Mouse (Mus musculus) forebrain, embryonic 15.5 days (tissue): ENCODE measurements around the gene Osbpl10. TPM values are rescaled to one million over a fixed set of nuclear protein-coding genes. Genes with fewer than 3 reads are reported as not detected.
A peak's percentile ranks its signal among the peaks of the same experiment; 100 is the strongest.

Experiments used
- ATAC-seq: fragments of 200-750 bp; cut with Nextera tagmentation; replicated peaks from 2 replicates; pipeline ENCODE4 v1.8.0; 2017; ENCODE audit warnings: mild to moderate bottlenecking, moderate TSS enrichment, moderate library complexity
- H3K27ac ChIP-seq: fragments of 300-500 bp; sonication (generic); replicated peaks from 2 replicates; pipeline ENCODE4 v1.5.1; 2015; ENCODE audit warnings: mild to moderate bottlenecking, inconsistent platforms
- H3K27me3 ChIP-seq: fragments of 300-500 bp; sonication (generic); 2 replicates; pipeline ENCODE4 v1.6.1; 2015; ENCODE audit warnings: inconsistent platforms
- H3K36me3 ChIP-seq: fragments of 300-500 bp; sonication (generic); 2 replicates; pipeline ENCODE4 v1.6.1; 2015; ENCODE audit warnings: mild to moderate bottlenecking, inconsistent platforms
- H3K4me1 ChIP-seq: fragments of 300-500 bp; sonication (generic); 2 replicates; pipeline ENCODE4 v1.6.1; 2015; ENCODE audit warnings: inconsistent platforms
- H3K4me2 ChIP-seq: fragments of 300-500 bp; sonication (generic); replicated peaks from 2 replicates; pipeline ENCODE4 v1.6.1; 2015; ENCODE audit warnings: mild to moderate bottlenecking, inconsistent platforms
- H3K4me3 ChIP-seq: fragments of 300-500 bp; sonication (generic); 2 replicates; pipeline ENCODE4 v1.5.1; 2015; ENCODE audit warnings: mild to moderate bottlenecking, inconsistent platforms
- H3K9ac ChIP-seq: fragments of 300-500 bp; sonication (generic); replicated peaks from 2 replicates; pipeline ENCODE4 v1.6.1; 2015; ENCODE audit warnings: mild to moderate bottlenecking, inconsistent platforms
- H3K9me3 ChIP-seq: fragments of 300-500 bp; sonication (generic); 2 replicates; pipeline ENCODE4 v1.6.1; 2016; ENCODE audit warnings: inconsistent platforms
- WGBS: fragments of 180-500 bp; shearing (Covaris S2); methylation state at CpG from one replicate; pipeline ENCODE4 v1.1.7; 2015; ENCODE audit warnings: mixed read lengths; 5-methylcytosine and 5-hydroxymethylcytosine counted together
- polyA plus RNA-seq: library from polyadenylated mRNA; unstranded; fragments of >200 nt; fragmentation: Nextera tagmentation; extraction: Ambion mirVana; gene quantifications from 2 replicates; pipeline ENCODE4 v1.2.1, GENCODE M21; 2015

The Osbpl10 gene
- polyA plus RNA-seq, 1 experiment from 2014 or later, result 2.6 TPM

DNA sequence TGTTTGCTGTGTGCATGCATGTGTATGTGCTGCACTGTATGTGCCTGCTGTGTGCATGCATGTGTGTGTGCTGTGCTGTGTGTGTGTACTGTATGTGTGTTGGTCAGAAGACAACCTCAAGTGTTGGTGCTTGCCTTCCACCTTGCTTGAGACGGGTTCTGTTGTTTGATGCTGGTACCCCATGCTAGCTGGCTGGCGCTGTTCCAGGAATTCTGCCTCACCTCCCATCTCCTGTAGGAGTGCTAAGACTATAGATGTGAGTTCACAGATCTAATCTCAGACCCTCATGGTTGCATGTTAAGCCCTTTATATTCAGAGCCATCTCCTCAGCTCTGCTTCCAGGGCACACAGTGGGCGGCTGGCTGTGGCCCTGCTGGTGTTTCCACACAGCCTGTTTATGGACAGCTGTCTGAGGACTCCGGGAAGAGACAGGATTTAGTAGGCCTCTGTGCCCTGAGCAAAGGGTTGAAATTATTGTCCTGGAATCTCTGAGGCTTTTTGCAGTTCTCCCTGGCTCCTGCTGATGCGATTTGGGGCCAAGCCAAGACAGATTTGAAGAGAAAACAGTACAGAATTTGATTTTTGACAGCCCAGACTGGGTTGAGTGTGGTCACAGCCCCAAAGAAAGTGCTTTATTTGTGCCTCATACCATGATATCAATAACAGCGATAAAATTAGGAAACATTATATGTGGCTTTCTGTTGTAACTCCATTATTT is 10.4 kb downstream of the Osbpl10 start:
- H3K36me3 ChIP-seq, result no peaks in the 10 kb centered on the region
- WGBS, result 61% methylated on average over 6 of the region's 6 CpGs
- no peak overlapping the region for H3K9ac ChIP-seq
- no peaks in the 10 kb centered on the region for H3K9me3 ChIP-seq
- H3K4me3 ChIP-seq, result no peak overlapping the region
- peak overlapping the region; percentile 38; the same call in 1 of the 2 replicates for H3K27ac ChIP-seq
- no peak overlapping the region for H3K4me2 ChIP-seq
- H3K27me3 ChIP-seq, result no peaks in the 10 kb centered on the region
- no peak for ATAC-seq
- peaks cover 4% of the 10 kb centered on the region for H3K4me1 ChIP-seq

DNA sequence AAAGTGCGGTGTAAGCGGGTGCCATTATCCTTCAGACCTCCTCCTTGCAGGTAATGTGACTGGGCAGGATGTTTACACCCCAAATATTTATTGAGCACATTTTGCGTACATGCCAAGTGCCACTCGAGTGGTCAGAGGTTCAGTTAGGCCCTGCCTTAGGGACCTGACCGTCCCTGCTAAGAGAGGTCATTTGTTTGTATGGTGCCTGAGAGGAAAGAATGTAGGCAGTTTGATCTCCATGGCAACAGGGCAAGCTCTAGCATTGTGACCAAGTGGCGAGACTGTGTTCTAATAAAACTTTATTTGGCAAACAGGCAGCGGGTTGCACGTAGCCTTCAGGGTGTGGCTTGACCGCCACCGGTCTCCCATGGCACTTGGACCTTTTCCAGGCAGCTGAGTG is 12.1 kb downstream of the Osbpl10 start:
- whole genome bisulfite sequencing, result 83% methylated on average over 10 of the region's 10 CpGs
- Histone ChIP-seq H3K9me3 (no peaks in the 10 kb centered on the region), H3K9ac (no peak overlapping the region), H3K4me3 (no peak overlapping the region), H3K4me2 (no peak overlapping the region), H3K4me1 (peaks cover 4% of the 10 kb centered on the region), H3K27ac (no peak overlapping the region), H3K27me3 (no peaks in the 10 kb centered on the region), H3K36me3 (no peaks in the 10 kb centered on the region)
- ATAC-seq, result no peak

DNA sequence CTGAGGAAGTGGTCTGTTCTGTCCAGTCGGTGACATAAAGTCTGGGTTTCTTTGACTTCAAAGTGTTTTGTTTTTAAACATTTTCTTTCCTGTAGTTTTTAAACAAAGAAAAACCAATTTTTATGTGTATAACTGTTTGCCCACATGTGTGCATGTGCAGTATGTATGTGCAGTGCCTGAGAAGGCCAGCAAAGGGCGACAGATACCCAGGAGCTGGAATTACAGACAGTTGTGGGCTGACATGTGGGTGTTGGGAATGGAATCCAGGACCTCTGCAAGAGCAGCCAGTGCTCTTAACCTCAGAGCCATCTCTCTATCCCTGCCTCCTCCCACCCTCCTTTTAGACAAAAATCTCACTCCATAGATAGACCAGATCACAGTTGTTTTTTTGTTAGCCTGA is 14.2 kb downstream of the Osbpl10 start:
- no peak for ATAC-seq
- 88% methylated on average over 2 of the region's 2 CpGs for WGBS
- Histone ChIP-seq H3K4me2 (no peak overlapping the region), H3K4me3 (no peak overlapping the region), H3K9me3 (no peaks in the 10 kb centered on the region), H3K9ac (no peak overlapping the region), H3K27me3 (no peaks in the 10 kb centered on the region), H3K4me1 (peaks cover 4% of the 10 kb centered on the region), H3K36me3 (no peaks in the 10 kb centered on the region), H3K27ac (no peak overlapping the region)

DNA sequence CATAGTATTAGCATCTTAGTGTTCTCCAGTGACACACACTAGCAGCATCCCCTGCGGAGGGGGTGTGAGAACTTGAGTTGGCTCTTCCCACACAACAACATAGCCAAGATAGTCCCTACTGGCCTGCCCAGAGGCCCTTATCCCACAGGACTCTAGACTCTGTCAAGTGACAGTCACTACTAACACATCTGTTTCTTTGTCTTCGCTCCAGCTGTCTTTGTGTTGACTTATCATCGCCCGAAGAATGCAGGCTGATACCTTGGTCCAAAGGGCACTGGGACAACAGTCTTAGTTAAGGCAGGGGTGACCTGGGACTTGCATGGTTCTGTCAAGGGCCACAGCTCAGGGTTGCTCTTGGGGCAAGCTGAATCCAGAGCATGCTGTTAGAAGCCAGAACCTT is 16.9 kb downstream of the Osbpl10 start:
- H3K36me3 ChIP-seq, result no peaks in the 10 kb centered on the region
- no peaks in the 10 kb centered on the region for H3K4me1 ChIP-seq
- no peak for ATAC-seq
- H3K4me3 ChIP-seq, result no peak overlapping the region
- H3K9me3 ChIP-seq, result no peaks in the 10 kb centered on the region
- H3K27me3 ChIP-seq, result no peaks in the 10 kb centered on the region
- 93% methylated on average over 4 of the region's 4 CpGs for WGBS
- no peak overlapping the region for H3K27ac ChIP-seq
- no peak overlapping the region for H3K4me2 ChIP-seq
- H3K9ac ChIP-seq, result no peak overlapping the region

DNA sequence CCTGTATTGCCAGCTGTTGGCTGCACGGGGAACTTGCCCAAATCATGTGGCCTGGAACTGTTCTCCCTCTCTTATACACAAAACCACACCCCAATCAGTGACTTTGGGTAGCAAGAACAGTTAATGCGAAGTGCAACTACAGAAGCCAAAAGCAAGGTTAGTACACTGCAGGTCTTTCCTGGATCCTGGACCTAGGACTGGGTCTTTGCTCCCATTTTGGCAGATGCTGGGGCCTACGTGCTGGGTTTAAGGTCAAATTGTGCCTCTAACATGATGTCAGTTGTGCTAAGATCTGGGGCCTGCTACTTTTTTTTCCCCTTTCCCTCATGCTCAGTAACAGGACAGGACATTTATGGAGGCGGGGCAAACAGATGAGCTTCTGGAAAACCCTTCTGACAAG is 17.3 kb downstream of the Osbpl10 start:
- WGBS, result 93% methylated on average over 4 of the region's 4 CpGs
- H3K27ac ChIP-seq, result no peak overlapping the region
- no peak overlapping the region for H3K4me2 ChIP-seq
- no peaks in the 10 kb centered on the region for H3K27me3 ChIP-seq
- H3K36me3 ChIP-seq, result no peaks in the 10 kb centered on the region
- no peak overlapping the region for H3K4me3 ChIP-seq
- no peaks in the 10 kb centered on the region for H3K4me1 ChIP-seq
- no peak for ATAC-seq
- H3K9ac ChIP-seq, result no peak overlapping the region
- no peaks in the 10 kb centered on the region for H3K9me3 ChIP-seq

DNA sequence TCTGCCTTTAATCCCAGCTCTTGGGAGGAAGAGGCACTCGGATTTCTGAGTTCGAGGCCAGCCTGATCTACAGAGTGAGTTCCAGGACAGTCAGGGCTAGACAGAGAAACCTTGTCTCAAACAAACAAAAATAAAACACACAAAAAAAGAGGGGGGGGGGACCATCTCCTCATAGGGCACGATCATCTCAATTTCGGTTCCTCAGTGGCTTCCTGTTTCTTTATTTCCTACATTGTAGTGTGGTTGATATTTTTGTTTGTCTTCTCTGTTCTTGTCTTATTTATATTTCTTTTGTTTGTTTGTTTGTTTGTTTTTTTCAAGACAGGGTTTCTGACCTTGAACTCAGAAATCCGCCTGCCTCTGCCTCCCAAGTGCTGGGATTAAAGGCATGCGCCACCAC is 18.1 kb downstream of the Osbpl10 start:
- ATAC-seq, result no peak
- H3K9ac ChIP-seq, result no peak overlapping the region
- no peaks in the 10 kb centered on the region for H3K36me3 ChIP-seq
- H3K4me2 ChIP-seq, result no peak overlapping the region
- H3K9me3 ChIP-seq, result no peaks in the 10 kb centered on the region
- WGBS, result 95% methylated on average over 6 of the region's 6 CpGs
- H3K4me3 ChIP-seq, result no peak overlapping the region
- H3K27me3 ChIP-seq, result no peaks in the 10 kb centered on the region
- no peaks in the 10 kb centered on the region for H3K4me1 ChIP-seq
- no peak overlapping the region for H3K27ac ChIP-seq

DNA sequence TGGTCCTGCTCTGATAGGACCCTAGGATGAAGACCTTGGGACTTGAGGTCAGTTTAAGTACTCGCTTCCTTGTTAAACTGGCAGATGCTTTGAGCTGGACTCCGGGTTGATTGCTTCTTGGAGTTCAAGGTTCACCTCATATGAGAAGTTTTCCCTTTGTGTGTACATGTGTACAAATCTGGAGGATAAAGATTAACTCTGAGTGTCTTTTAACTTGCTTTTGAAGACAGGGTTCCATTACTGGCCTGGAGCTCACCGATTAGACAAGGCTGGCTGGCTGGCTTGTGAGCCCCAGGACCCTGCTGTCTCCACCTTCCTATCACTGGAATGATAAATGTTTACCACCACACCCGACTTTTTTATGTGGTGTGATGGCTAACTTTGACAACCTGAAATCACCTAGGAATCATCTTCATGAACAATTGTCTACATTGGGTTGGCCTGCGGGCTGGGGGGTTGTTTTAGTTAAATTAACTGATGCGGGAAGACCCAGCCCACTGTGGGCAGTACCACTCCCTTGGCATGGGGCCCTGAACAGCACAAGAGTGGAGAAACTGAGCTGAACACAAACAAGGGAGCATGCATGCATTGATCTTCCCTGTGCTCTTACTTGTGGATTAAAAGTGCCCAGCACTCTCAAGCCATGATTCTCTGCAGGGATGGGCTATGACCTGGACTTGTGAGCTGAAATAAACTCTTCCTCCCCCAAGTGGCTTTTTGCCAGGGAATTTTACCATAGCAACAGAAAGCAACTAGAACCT is 20.8 kb downstream of the Osbpl10 start:
- WGBS, result 92% methylated on average over 6 of the region's 6 CpGs

DNA sequence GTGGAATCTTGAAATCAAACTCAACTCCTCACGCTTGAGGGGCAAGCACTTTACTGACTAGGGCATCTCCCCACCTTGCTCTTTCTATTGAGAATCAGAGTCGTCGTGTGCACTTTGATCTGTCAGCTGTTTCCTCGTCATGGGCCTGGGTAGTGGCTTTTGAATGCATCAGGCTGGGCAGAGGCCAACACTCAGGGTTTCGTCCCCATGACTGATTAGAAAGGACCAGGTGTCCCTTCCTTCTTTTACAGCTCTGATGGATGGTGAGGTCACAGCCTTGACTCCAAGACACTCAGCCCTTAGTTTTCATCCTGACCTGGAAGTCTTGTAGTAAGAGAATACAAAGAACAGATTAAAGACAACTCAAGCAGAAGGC is 21.4 kb downstream of the Osbpl10 start:
- H3K27ac ChIP-seq, result no peak overlapping the region
- no peak overlapping the region for H3K4me3 ChIP-seq
- H3K9me3 ChIP-seq, result no peaks in the 10 kb centered on the region
- H3K4me1 ChIP-seq, result no peaks in the 10 kb centered on the region
- 75% methylated on average over 5 of the region's 5 CpGs for WGBS
- H3K4me2 ChIP-seq, result no peak overlapping the region
- H3K9ac ChIP-seq, result no peak overlapping the region
- no peaks in the 10 kb centered on the region for H3K27me3 ChIP-seq
- H3K36me3 ChIP-seq, result no peaks in the 10 kb centered on the region
- no peak for ATAC-seq

More for the DNA sequence above, 20.8 kb downstream of the Osbpl10 start:
- H3K9me3 ChIP-seq, result no peaks in the 10 kb centered on the region
- H3K27ac ChIP-seq, result no peak overlapping the region
- H3K9ac ChIP-seq, result no peak overlapping the region
- no peak for ATAC-seq
- H3K4me1 ChIP-seq, result no peaks in the 10 kb centered on the region
- no peak overlapping the region for H3K4me2 ChIP-seq
- H3K36me3 ChIP-seq, result no peaks in the 10 kb centered on the region
- no peaks in the 10 kb centered on the region for H3K27me3 ChIP-seq
- no peak overlapping the region for H3K4me3 ChIP-seq

DNA sequence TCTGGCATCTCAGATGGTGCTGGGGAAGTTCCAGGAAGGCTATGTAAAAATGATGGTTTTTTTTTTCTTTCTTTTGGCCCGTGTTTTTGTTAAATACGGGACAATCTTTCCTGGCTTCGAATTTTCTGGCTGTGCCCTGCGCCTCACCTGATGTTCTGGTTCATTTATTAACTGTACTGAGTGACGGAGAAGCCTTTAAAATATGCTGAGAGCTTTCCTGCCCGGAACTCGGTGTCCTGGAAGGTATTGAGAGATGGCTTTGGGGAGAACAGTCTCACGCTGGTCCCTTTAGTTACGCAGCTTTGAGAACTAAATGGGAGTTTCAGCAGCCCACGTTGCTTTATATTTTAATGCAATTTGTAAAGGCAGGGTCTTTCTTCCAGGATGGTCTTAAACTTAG is 27.1 kb downstream of the Osbpl10 start:
- H3K27me3 ChIP-seq, result no peaks in the 10 kb centered on the region
- H3K4me1 ChIP-seq, result no peaks in the 10 kb centered on the region
- H3K4me2 ChIP-seq, result no peak overlapping the region
- no peaks in the 10 kb centered on the region for H3K36me3 ChIP-seq
- no peak overlapping the region for H3K27ac ChIP-seq
- no peaks in the 10 kb centered on the region for H3K9me3 ChIP-seq
- H3K9ac ChIP-seq, result no peak overlapping the region
- WGBS, result 81% methylated on average over 10 of the region's 10 CpGs
- ATAC-seq, result no peak
- H3K4me3 ChIP-seq, result no peak overlapping the region

DNA sequence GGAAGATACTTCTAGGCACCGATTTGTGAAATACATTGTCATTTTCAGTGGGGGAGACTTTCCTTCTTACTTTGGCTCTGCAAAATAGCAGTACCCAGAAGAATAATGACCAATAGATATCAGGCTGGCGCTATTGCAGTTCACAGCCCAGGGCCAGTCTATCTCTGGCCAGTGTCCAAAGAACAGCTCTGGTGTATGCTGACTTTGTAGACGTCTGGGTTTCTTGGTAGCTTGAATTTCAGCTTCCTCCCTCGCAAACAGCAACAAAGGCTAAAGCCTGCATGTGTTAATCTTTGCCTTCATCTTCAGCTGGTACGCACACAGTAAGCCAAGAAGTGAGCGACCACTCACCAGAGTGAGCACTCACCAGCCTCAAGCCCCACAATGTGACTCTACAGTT is 29.4 kb downstream of the Osbpl10 start:
- 78% methylated on average over 6 of the region's 6 CpGs for WGBS
- ATAC-seq, result no peak

DNA sequence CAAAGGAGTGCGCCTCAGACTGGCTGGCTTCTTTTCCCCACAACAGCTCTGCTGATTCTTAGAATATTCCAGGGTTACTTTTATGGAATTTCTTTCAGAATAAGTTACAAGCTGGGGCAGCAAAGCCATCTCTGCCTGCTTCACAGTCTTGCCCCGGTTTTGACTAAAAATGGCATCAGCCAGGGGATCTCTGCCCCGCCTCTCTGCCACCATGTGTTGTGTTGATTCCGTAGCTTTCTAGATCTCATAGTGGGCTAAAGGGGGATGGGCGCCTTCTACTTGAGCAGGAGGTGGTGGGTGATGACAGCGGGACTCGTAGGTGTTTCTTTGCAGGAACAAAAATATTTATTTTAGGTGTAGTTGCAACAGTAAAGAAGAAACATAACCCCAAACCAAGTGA is 29.8 kb downstream of the Osbpl10 start:
- Histone ChIP-seq H3K4me1 (no peaks in the 10 kb centered on the region), H3K27ac (no peak overlapping the region), H3K4me2 (no peak overlapping the region), H3K36me3 (no peaks in the 10 kb centered on the region), H3K9me3 (no peaks in the 10 kb centered on the region), H3K9ac (no peak overlapping the region), H3K27me3 (no peaks in the 10 kb centered on the region), H3K4me3 (no peak overlapping the region)
- ATAC-seq, result no peak
- 84% methylated on average over 7 of the region's 7 CpGs for WGBS

More for the DNA sequence above, 29.4 kb downstream of the Osbpl10 start:
- Histone ChIP-seq H3K9me3 (no peaks in the 10 kb centered on the region), H3K9ac (no peak overlapping the region), H3K27me3 (no peaks in the 10 kb centered on the region), H3K27ac (no peak overlapping the region), H3K4me3 (no peak overlapping the region), H3K4me2 (no peak overlapping the region), H3K4me1 (no peaks in the 10 kb centered on the region), H3K36me3 (no peaks in the 10 kb centered on the region)

DNA sequence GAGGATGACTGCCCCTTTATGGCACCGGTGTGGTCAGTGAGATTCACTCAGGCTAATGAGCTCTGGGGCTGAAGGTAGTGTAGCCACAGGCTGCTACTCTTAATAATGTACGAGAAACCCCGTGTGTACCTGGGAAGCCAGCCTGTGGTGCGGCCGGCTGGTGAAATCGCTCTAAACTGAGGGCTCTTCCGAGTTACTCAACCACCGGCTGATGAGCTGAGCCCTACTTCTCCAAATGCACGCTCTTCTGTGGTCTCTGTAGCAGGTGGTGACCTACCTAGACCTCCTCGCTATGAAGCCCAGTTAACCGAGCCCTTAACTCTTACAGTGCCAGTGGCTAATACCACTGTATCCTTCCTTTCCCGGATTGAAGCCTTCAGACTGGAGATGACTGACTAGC is 34.0 kb downstream of the Osbpl10 start:
- no peak overlapping the region for H3K9ac ChIP-seq
- H3K27ac ChIP-seq, result no peak overlapping the region
- H3K36me3 ChIP-seq, result no peaks in the 10 kb centered on the region
- 0 out of 2 replicates have a peak, but pooled peaks cover 4% of the 10 kb centered on the region for H3K9me3 ChIP-seq
- no peak overlapping the region for H3K4me2 ChIP-seq
- 68% methylated on average over 12 of the region's 12 CpGs for WGBS
- H3K27me3 ChIP-seq, result no peaks in the 10 kb centered on the region
- no peak for ATAC-seq
- H3K4me3 ChIP-seq, result no peak overlapping the region
- no peaks in the 10 kb centered on the region for H3K4me1 ChIP-seq
